Mouse (Mus musculus): ENCODE measurements around the gene Hdac2. TPM values are rescaled to one million over a fixed set of nuclear protein-coding genes. Genes with fewer than 3 reads are reported as not detected.

Gene Hdac2
- polyA plus RNA-seq, 1 experiment from 2014 or later: 163 TPM

DNA sequence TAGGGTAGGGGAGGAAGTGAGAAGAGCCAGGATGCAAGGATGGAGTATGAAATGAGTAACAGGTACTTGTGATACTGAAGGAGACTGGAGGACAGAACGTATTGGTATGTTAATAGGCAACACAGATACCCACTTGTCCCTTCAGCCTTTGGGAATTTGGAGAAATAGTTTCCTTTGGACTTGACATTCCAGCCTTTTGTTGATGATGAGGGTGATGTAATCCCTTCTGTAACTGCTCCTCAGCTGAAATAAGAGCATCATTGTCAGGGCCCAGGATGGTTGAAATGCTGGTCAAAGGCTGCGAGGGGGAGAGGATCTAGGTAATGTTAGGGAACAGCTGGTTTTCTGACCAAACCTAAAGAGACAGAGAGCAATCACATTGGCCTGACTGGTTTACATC, 54.3 kb downstream of the Hdac2 start:
- H3K4me3 ChIP-seq (ENCODE audit: low read depth, low read length): no peak overlapping the region
- H3K9ac ChIP-seq (ENCODE audit: low read depth, low read length): no peak overlapping the region
- WGBS: 78% methylated on average over 2 of the region's 2 CpGs
- ATAC-seq (replicated peaks; ENCODE audit: low FRiP score) (no peak), DNase-seq (ENCODE audit: low spot score) (no peak)
- no peaks in the 10 kb centered on the region for H3K36me3 ChIP-seq (ENCODE audit: control insufficient read depth, insufficient read depth, low read length)
- H3K27me3 ChIP-seq (replicated peaks; ENCODE audit: control insufficient read depth, insufficient read depth, low read length): no peaks in the 10 kb centered on the region
- no peak overlapping the region for H3K27ac ChIP-seq (ENCODE audit: low read depth, low read length)
- H3K9me3 ChIP-seq (ENCODE audit: control insufficient read depth, low read length): no peaks in the 10 kb centered on the region
- no peaks in the 10 kb centered on the region for H3K4me1 ChIP-seq (replicated peaks; ENCODE audit: control insufficient read depth, insufficient read depth, low read length)
- H3K4me2 ChIP-seq: no peak overlapping the region

DNA sequence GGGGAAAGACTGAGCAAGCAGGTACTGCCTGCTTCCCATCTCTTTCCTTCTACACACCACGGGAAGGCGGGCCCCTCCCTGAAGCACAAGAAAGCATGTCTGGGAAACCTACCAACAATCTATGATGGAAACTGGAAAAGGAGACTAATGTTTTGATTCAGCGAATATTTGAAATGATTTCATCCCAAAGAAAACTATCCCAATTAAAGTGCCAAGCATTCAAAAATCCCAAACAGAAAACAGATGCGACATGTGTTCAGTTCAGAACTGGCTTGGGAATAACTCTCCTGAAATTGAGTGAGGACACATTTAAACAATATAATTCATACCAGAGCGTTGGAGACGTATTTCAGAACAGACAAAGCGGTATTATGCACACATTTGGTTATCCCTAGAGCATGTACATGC, 60.8 kb downstream of the Hdac2 start:
- no peak overlapping the region for H3K27ac ChIP-seq (ENCODE audit: low read depth, low read length)
- H3K4me1 ChIP-seq (replicated peaks; ENCODE audit: control insufficient read depth, insufficient read depth, low read length): no peaks in the 10 kb centered on the region
- DNase-seq (ENCODE audit: low spot score) (no peak), ATAC-seq (replicated peaks; ENCODE audit: low FRiP score) (no peak)
- 76% methylated on average over 7 of the region's 7 CpGs for WGBS
- no peak overlapping the region for H3K9ac ChIP-seq (ENCODE audit: low read depth, low read length)
- H3K4me3 ChIP-seq (ENCODE audit: low read depth, low read length): no peak overlapping the region
- no peaks in the 10 kb centered on the region for H3K9me3 ChIP-seq (ENCODE audit: control insufficient read depth, low read length)
- no peaks in the 10 kb centered on the region for H3K27me3 ChIP-seq (replicated peaks; ENCODE audit: control insufficient read depth, insufficient read depth, low read length)
- no peaks in the 10 kb centered on the region for H3K36me3 ChIP-seq (ENCODE audit: control insufficient read depth, insufficient read depth, low read length)
- no peak overlapping the region for H3K4me2 ChIP-seq

DNA sequence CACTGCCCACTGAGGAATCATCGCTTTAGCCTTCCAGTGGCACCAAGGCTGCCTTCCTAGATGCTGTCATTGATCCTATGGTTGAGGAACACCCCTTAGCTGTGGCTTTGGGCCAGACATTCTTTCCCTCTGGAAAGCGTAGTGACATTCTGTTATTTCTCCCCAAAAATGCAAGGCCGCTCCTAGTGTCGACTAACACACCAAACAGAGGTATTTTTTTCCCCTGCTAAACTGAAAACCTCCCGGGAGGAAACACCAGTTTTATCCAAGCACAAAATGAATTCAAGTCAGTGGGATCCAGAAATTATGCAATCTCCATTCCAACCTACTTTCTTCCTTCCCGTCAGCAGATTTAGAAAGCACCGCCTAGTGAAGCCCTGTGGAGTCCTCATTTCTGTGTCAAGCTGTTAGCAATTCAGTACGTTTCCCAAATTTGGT, 73.3 kb downstream of the Hdac2 start:
- Histone ChIP-seq H3K9ac (ENCODE audit: low read depth, low read length) (no peak overlapping the region), H3K36me3 (ENCODE audit: control insufficient read depth, insufficient read depth, low read length) (no peaks in the 10 kb centered on the region), H3K9me3 (ENCODE audit: control insufficient read depth, low read length) (no peaks in the 10 kb centered on the region), H3K27ac (ENCODE audit: low read depth, low read length) (no peak overlapping the region), H3K4me2 (no peak overlapping the region), H3K4me1 (replicated peaks; ENCODE audit: control insufficient read depth, insufficient read depth, low read length) (no peaks in the 10 kb centered on the region), H3K4me3 (ENCODE audit: low read depth, low read length) (no peak overlapping the region), H3K27me3 (replicated peaks; ENCODE audit: control insufficient read depth, insufficient read depth, low read length) (no peaks in the 10 kb centered on the region)
- ATAC-seq (replicated peaks; ENCODE audit: low FRiP score) (no peak), DNase-seq (ENCODE audit: low spot score) (no peak)
- 85% methylated on average over 8 of the region's 8 CpGs for WGBS

Other genes with a start within 250 kb of the Hdac2 start
- gene Marcks, start 164.4 kb downstream of the Hdac2 start, polyA plus RNA-seq (2014; fragmentation: Nextera tagmentation; extraction: Ambion mirVana): 61.2 and 63.3 TPM in 2 replicates

Measured in liver, embryonic 11.5 days (tissue).